Mouse (Mus musculus): ENCODE measurements around the gene Akt1.

DNA sequence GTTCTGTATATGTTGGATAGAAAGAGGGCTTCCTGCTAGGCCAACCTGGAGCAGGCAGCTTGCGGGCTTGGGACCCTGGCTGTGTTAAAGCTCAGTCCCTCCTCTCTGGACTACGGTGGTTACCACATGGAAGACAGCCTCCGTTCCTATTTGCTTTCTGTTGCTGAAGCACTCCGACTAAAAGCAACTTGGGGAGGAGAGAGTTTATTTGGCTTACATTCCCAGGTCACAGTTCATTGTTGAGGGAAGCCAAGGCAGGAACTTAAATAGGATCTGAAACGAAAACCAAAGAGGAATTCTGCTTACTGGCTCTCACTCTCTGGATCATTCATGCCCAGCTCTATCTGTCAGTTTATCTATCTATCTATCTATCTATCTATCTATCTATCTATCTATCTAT lies 43.9 kb downstream of the Akt1 start:
- TF ChIP-seq CTCF (IDR thresholded peaks at IDR 0.05; ENCODE audit: borderline replicate concordance, extremely low read depth, insufficient read depth, insufficient read length) (no peak), POLR2A (IDR thresholded peaks at IDR 0.05; ENCODE audit: borderline replicate concordance, extremely low read depth, insufficient read depth, insufficient read length, poor library complexity, severe bottlenecking) (no peak)

Measured in brain, embryonic 14.5 days (tissue).